Mouse (Mus musculus): ENCODE measurements around the gene Pcgf2.
"Not testable (repeated sequence)": the region's sequence is repeated elsewhere in the genome, so short reads cannot be mapped to it uniquely, and the experiment has no call there.

The Pcgf2 gene

GRCm38 (mm10) chr11:97666794-97667193 lies 33.5 kb downstream of the Pcgf2 start:
- no peak for DNase-seq

GRCm38 (mm10) chr11:97666221-97666620 lies 34.1 kb downstream of the Pcgf2 start:
- no peak for DNase-seq

- DNase-seq, result no peak
Measured at GRCm38 (mm10) chr11:97665431-97665830, 34.9 kb downstream of the Pcgf2 start.

GRCm38 (mm10) chr11:97664771-97665240 lies 35.5 kb downstream of the Pcgf2 start:
- DNase-seq, result no peak

GRCm38 (mm10) chr11:97664339-97664665 lies 36.0 kb downstream of the Pcgf2 start:
- DNase-seq, result no peak

GRCm38 (mm10) chr11:97663528-97664338 lies 36.6 kb downstream of the Pcgf2 start:
- DNase-seq, result peak; percentile 56

- DNase-seq, result peak; percentile 76
Measured at GRCm38 (mm10) chr11:97662893-97663527, 37.3 kb downstream of the Pcgf2 start, which contains the start of gene Mllt6. Mllt6 (plus strand) TSS chr11:97663414.

- DNase-seq, result peak; percentile 77
Measured at GRCm38 (mm10) chr11:97662207-97662892, 37.9 kb downstream of the Pcgf2 start.

GRCm38 (mm10) chr11:97661648-97662133 lies 38.6 kb downstream of the Pcgf2 start:
- DNase-seq, result peak; percentile 92

GRCm38 (mm10) chr11:97660734-97661647 lies 39.3 kb downstream of the Pcgf2 start:
- DNase-seq, result no peak

- peak; percentile 75 for DNase-seq
Measured at GRCm38 (mm10) chr11:97659990-97660714, 40.1 kb downstream of the Pcgf2 start.

- DNase-seq, result no peak
Measured at GRCm38 (mm10) chr11:97659267-97659989, 40.9 kb downstream of the Pcgf2 start.

- no peak for DNase-seq
Measured at GRCm38 (mm10) chr11:97658751-97659266, 41.5 kb downstream of the Pcgf2 start.

- DNase-seq, result not testable (repeated sequence)
Measured at GRCm38 (mm10) chr11:97657967-97658366, 42.3 kb downstream of the Pcgf2 start.

- no peak for DNase-seq
Measured at GRCm38 (mm10) chr11:97657184-97657945, 42.9 kb downstream of the Pcgf2 start.

- no peak for DNase-seq
Measured at GRCm38 (mm10) chr11:97656269-97656971, 43.9 kb downstream of the Pcgf2 start.

GRCm38 (mm10) chr11:97654210-97654609 lies 46.1 kb downstream of the Pcgf2 start:
- no peak for DNase-seq

- DNase-seq, result not testable (repeated sequence)
Measured at GRCm38 (mm10) chr11:97653376-97653775, 46.9 kb downstream of the Pcgf2 start.

GRCm38 (mm10) chr11:97650341-97650740 lies 50.0 kb downstream of the Pcgf2 start:
- DNase-seq, result no peak
